Mouse (Mus musculus): ENCODE results near the gene Cltc.

DNA sequence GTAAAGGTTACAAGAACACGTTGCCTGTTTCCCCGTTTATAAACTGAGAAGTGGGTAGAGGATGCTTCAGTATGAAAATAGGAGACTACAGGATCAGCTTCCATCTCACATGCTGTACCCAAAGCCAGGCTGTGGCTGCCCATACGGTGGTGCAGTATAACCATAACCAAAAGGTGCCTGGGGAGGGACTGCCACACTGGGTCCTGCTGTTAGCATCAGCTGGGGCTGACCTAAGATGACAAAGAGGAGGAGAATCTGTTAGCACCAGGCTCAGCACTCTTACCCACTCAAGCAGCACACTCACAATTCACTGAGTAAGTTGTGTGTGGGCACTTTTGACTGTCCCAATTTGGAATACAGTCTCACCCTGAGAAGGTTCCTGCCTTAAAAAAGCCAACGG is 61.9 kb downstream of the Cltc start:
- TF ChIP-seq GATA1 (IDR thresholded peaks at IDR 0.05; ENCODE audit: borderline replicate concordance, low read length) (no peak), FLI1 (IDR thresholded peaks at IDR 0.05; ENCODE audit: low read length) (no peak)
